Mouse (Mus musculus): ENCODE data around the gene Cpsf3.

GRCm38 (mm10) chr12:21298856-21299255 lies 13.7 kb downstream of the Cpsf3 start:
- TF ChIP-seq CTCF (IDR thresholded peaks at IDR 0.05; ENCODE audit: low read depth): no peak
- TF ChIP-seq EP300 (IDR thresholded peaks at IDR 0.05; ENCODE audit: low read depth): no peak
